Mouse (Mus musculus) embryonic fibroblast, embryonic 13.5 days (primary cell): Measurements from ENCODE around the gene Grm1. TPM values are rescaled to one million over a fixed set of nuclear protein-coding genes. Genes with fewer than 3 reads are reported as not detected.

Experiments used
- H3K27ac ChIP-seq: 2 replicates; pipeline ENCODE4 v1.5.1; 2012; ENCODE audit warnings: low read length, control low read depth, inconsistent platforms; ENCODE audit not compliant: insufficient read depth
- H3K4me1 ChIP-seq: 2 replicates; pipeline ENCODE4 v1.6.1; 2011; ENCODE audit warnings: low read length; ENCODE audit not compliant: control insufficient read depth, insufficient read depth
- H3K4me3 ChIP-seq: 2 replicates; pipeline ENCODE4 v1.5.1; 2011; ENCODE audit warnings: mild to moderate bottlenecking, control low read depth, low read length; ENCODE audit not compliant: insufficient read depth
- CTCF ChIP-seq: IDR thresholded peaks from 2 replicates; pipeline ENCODE4 v1.5.1; 2011; ENCODE audit warnings: mild to moderate bottlenecking, control low read depth, low read length, moderate library complexity, borderline replicate concordance; ENCODE audit not compliant: insufficient read depth
- POLR2A ChIP-seq: IDR thresholded peaks from 2 replicates; pipeline ENCODE4 v1.6.1; 2011; ENCODE audit warnings: low read depth, mild to moderate bottlenecking, control low read depth, low read length, moderate library complexity
- polyA plus RNA-seq: library from polyadenylated mRNA; stranded (reverse); fragments of >200 nt; gene quantifications from 2 replicates; pipeline ENCODE4 v1.2.4, GENCODE M21; 2011; ENCODE audit warnings: low read depth; ENCODE audit not compliant: missing spikeins, insufficient read length

Grm1 gene
- polyA plus RNA-seq, 1 experiment, result not detected

GRCm38 (mm10) chr10:10700903-10701302 is 381.3 kb downstream of the Grm1 start:
- TF ChIP-seq POLR2A (no peak), CTCF (no peak)
- Histone ChIP-seq H3K27ac (no peak overlapping the region), H3K4me1 (no peaks in the 10 kb centered on the region), H3K4me3 (no peak overlapping the region)

GRCm38 (mm10) chr10:10697497-10697896 is 384.7 kb downstream of the Grm1 start:
- TF ChIP-seq CTCF (no peak), POLR2A (no peak)
- no peaks in the 10 kb centered on the region for H3K4me1 ChIP-seq
- H3K27ac ChIP-seq, result no peak overlapping the region
- H3K4me3 ChIP-seq, result no peak overlapping the region

DNA sequence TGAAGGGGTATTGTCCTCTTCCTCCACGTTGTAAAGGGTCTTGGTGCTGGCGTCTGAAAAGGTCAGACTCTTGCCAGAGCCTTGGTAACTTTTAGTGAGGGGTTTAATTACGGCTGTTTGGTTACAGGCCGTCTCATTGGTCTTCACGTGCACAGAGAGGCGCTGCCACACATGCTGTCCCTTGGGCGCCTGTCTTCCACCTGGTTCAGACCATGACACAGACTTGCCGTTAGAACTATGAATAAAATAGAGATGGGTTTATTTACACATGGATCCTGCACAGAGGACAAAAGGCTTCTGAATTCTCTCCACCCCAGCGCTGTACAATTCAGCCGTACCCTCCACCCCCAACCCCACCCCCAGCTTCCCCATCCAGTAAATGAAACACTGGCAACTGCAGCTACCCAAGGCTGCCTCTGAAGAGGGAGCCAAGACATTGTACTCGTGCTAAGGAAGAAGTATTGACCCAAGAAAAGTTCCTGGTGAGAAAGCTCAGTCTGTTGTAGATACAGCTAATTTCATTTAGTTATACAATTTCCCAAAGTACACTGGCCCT is 392.4 kb downstream of the Grm1 start:
- H3K4me3 ChIP-seq, result no peak overlapping the region; the same call in 1 of the 2 replicates

GRCm38 (mm10) chr10:10688907-10689667 is 393.1 kb downstream of the Grm1 start:
- Histone ChIP-seq H3K27ac (no peak overlapping the region), H3K4me3 (peak overlapping the region; percentile 3), H3K4me1 (no peaks in the 10 kb centered on the region; the same call in 1 of the 2 replicates)
- TF ChIP-seq CTCF (no peak), POLR2A (no peak)

More for the DNA sequence above, 392.4 kb downstream of the Grm1 start:
- TF ChIP-seq CTCF (no peak), POLR2A (no peak)
- Histone ChIP-seq H3K27ac (no peak overlapping the region), H3K4me1 (no peaks in the 10 kb centered on the region; the same call in 1 of the 2 replicates)

- TF ChIP-seq CTCF (no peak), POLR2A (no peak)
- no peak within 1 kb of the TSS for H3K4me3 ChIP-seq
- no peaks in the 10 kb centered on the region for H3K4me1 ChIP-seq
- no peak within 1 kb of the TSS for H3K27ac ChIP-seq
Measured at GRCm38 (mm10) chr10:10681048-10681447, 401.1 kb downstream of the Grm1 start, which contains the start of gene Gm10944. Gene Gm10944, plus strand, starts transcription at chr10:10681348.

- Histone ChIP-seq H3K27ac (no peak overlapping the region), H3K4me3 (no peak overlapping the region), H3K4me1 (no peaks in the 10 kb centered on the region)
- TF ChIP-seq CTCF (no peak), POLR2A (no peak)
Measured at GRCm38 (mm10) chr10:10659976-10660375, 422.2 kb downstream of the Grm1 start.

DNA sequence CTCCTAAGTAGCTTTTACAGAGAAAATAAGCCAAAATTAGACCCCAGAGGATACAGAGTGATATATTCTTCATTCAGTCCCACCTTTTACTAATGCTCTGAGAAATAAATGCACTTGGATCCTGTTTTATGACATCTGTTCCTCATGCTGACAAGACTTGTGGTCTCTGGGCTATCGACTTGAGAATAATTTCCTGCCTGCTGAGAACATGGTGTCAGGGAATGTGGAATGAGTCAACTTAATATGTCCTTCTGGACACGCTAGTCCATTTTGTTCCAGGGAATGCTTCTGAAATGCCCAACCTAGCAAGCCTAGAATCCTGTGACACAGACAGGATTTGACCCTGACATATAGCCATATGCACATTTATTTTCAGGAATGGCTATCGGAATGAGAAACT is 423.0 kb downstream of the Grm1 start:
- Histone ChIP-seq H3K4me3 (no peak overlapping the region), H3K4me1 (no peaks in the 10 kb centered on the region), H3K27ac (no peak overlapping the region)
- TF ChIP-seq POLR2A, result no peak
- TF ChIP-seq CTCF, result no peak

- TF ChIP-seq POLR2A (no peak), CTCF (no peak)
- no peaks in the 10 kb centered on the region for H3K4me1 ChIP-seq
- no peak overlapping the region for H3K4me3 ChIP-seq
- H3K27ac ChIP-seq, result no peak overlapping the region
Measured at GRCm38 (mm10) chr10:10656621-10657020, 425.5 kb downstream of the Grm1 start.

GRCm38 (mm10) chr10:10655991-10656390 is 426.2 kb downstream of the Grm1 start:
- Histone ChIP-seq H3K27ac (no peak overlapping the region), H3K4me1 (no peaks in the 10 kb centered on the region), H3K4me3 (no peak overlapping the region)
- TF ChIP-seq CTCF (no peak), POLR2A (no peak)

Other genes starting within 250 kb of the Grm1 start
- 21.3 and 22.3 TPM in 2 replicates for gene Shprh, start 67.1 kb upstream of the Grm1 start, polyA plus RNA-seq
- 30.9 and 33.6 TPM in 2 replicates for gene Fbxo30, start 199.0 kb upstream of the Grm1 start, polyA plus RNA-seq